Mouse (Mus musculus) hindbrain, embryonic 13.5 days (tissue): Measurements from ENCODE around the gene B4galnt3. TPM values are rescaled to one million over a fixed set of nuclear protein-coding genes. Genes with fewer than 3 reads are reported as not detected.
"Not testable (repeated sequence)": the region's sequence is repeated elsewhere in the genome, so short reads cannot be mapped to it uniquely, and the experiment has no call there.

Experiments used
- ATAC-seq: fragments of 200-750 bp; cut with Nextera tagmentation; 2 replicates; pipeline ENCODE4 v1.8.0; 2017; ENCODE audit warnings: moderate TSS enrichment; ENCODE audit not compliant: low FRiP score
- H3K27ac ChIP-seq: fragments of 300-500 bp; sonication (generic); 2 replicates; pipeline ENCODE4 v1.5.1; 2015; ENCODE audit warnings: inconsistent platforms, mild to moderate bottlenecking, moderate library complexity
- H3K27me3 ChIP-seq: fragments of 300-500 bp; sonication (generic); 2 replicates; pipeline ENCODE4 v1.6.1; 2015; ENCODE audit warnings: mild to moderate bottlenecking, inconsistent platforms
- H3K36me3 ChIP-seq: fragments of 300-500 bp; sonication (generic); 2 replicates; pipeline ENCODE4 v1.6.1; 2015; ENCODE audit warnings: mild to moderate bottlenecking, inconsistent platforms
- H3K4me1 ChIP-seq: fragments of 300-500 bp; sonication (generic); replicated peaks from 2 replicates; pipeline ENCODE4 v1.6.1; 2015; ENCODE audit warnings: inconsistent platforms
- H3K4me2 ChIP-seq: fragments of 300-500 bp; sonication (generic); 2 replicates; pipeline ENCODE4 v1.6.1; 2015; ENCODE audit warnings: inconsistent platforms, mild to moderate bottlenecking, moderate library complexity
- H3K4me3 ChIP-seq: fragments of 300-500 bp; sonication (generic); 2 replicates; pipeline ENCODE4 v1.5.1; 2015; ENCODE audit warnings: mild to moderate bottlenecking, inconsistent platforms
- H3K9ac ChIP-seq: fragments of 300-500 bp; sonication (generic); 2 replicates; pipeline ENCODE4 v1.6.1; 2015; ENCODE audit warnings: mild to moderate bottlenecking, inconsistent platforms
- H3K9me3 ChIP-seq: fragments of 300-500 bp; sonication (generic); 2 replicates; pipeline ENCODE4 v1.6.1; 2016; ENCODE audit warnings: inconsistent platforms
- WGBS: fragments of 180-500 bp; shearing (Covaris S2); methylation state at CpG from one replicate; pipeline ENCODE4 v1.1.7; 2015; 5-methylcytosine and 5-hydroxymethylcytosine counted together
- polyA plus RNA-seq: library from polyadenylated mRNA; unstranded; fragments of >200 nt; fragmentation: Nextera tagmentation; extraction: Ambion mirVana; gene quantifications from 2 replicates; pipeline ENCODE4 v1.2.1, GENCODE M21; 2015

Gene B4galnt3
- polyA plus RNA-seq, 1 experiment from 2014 or later = 0.27 TPM

- no peak overlapping the region for H3K27ac ChIP-seq
- no peaks in the 10 kb centered on the region for H3K9me3 ChIP-seq
- H3K27me3 ChIP-seq = peaks cover 10% of the 10 kb centered on the region
- no peaks in the 10 kb centered on the region for H3K4me1 ChIP-seq
- H3K36me3 ChIP-seq = no peaks in the 10 kb centered on the region
- no peak overlapping the region for H3K4me3 ChIP-seq
- H3K9ac ChIP-seq = no peak overlapping the region
- ATAC-seq = no peak
- no peak overlapping the region for H3K4me2 ChIP-seq
- 32% methylated on average over 6 of the region's 6 CpGs for WGBS
Measured at GRCm38 (mm10) chr6:120301137-120301536, 6.8 kb upstream of the B4galnt3 start.

- peaks cover 10% of the 10 kb centered on the region for H3K4me1 ChIP-seq
- not testable (repeated sequence) for H3K4me2 ChIP-seq, H3K27ac ChIP-seq, ATAC-seq, H3K9ac ChIP-seq, H3K9me3 ChIP-seq, H3K36me3 ChIP-seq, H3K4me3 ChIP-seq
- 97% methylated on average over 2 of the region's 2 CpGs for WGBS
- H3K27me3 ChIP-seq = peaks cover 50% of the 10 kb centered on the region
Measured at GRCm38 (mm10) chr6:120296589-120296988, 2.2 kb upstream of the B4galnt3 start.

GRCm38 (mm10) chr6:120294785-120295133 is 400 bp upstream of the B4galnt3 start:
- Histone ChIP-seq H3K4me1 (peaks cover 10% of the 10 kb centered on the region), H3K9me3 (no peaks in the 10 kb centered on the region), H3K27me3 (peaks cover 50% of the 10 kb centered on the region), H3K4me3 (peak overlapping the region; percentile 71), H3K4me2 (peak overlapping the region; percentile 96), H3K36me3 (no peaks in the 10 kb centered on the region), H3K27ac (no peak overlapping the region), H3K9ac (peak overlapping the region; percentile 77)
- WGBS = under 1% methylated on average over 16 of the region's 16 CpGs
- no peak; the same call in none of the 2 replicates for ATAC-seq

- Histone ChIP-seq H3K27me3 (peaks cover 44% of the 10 kb centered on the region), H3K27ac (no peak overlapping the region), H3K36me3 (no peaks in the 10 kb centered on the region), H3K4me2 (no peak overlapping the region), H3K4me1 (peaks cover 10% of the 10 kb centered on the region), H3K9ac (no peak overlapping the region), H3K4me3 (no peak overlapping the region), H3K9me3 (no peaks in the 10 kb centered on the region)
- ATAC-seq = no peak
- WGBS = 88% methylated on average over 7 of the region's 7 CpGs
Measured at GRCm38 (mm10) chr6:120291396-120292009, 2.9 kb downstream of the B4galnt3 start.

- H3K4me3 ChIP-seq = no peak overlapping the region
- H3K36me3 ChIP-seq = no peaks in the 10 kb centered on the region
- no peak for ATAC-seq
- H3K27me3 ChIP-seq = peaks cover 25% of the 10 kb centered on the region
- no peak overlapping the region for H3K9ac ChIP-seq
- 87% methylated on average over 4 of the region's 4 CpGs for WGBS
- H3K27ac ChIP-seq = no peak overlapping the region
- H3K4me1 ChIP-seq = peaks cover 4% of the 10 kb centered on the region; the same call in 1 of the 2 replicates
- no peak overlapping the region for H3K4me2 ChIP-seq
- no peaks in the 10 kb centered on the region for H3K9me3 ChIP-seq
Measured at GRCm38 (mm10) chr6:120289430-120289829, 4.9 kb downstream of the B4galnt3 start.

- Histone ChIP-seq H3K27ac (no peak overlapping the region), H3K9me3 (no peaks in the 10 kb centered on the region), H3K4me1 (0 out of 2 replicates have a peak, but pooled peaks cover under 1% of the 10 kb centered on the region), H3K4me2 (no peak overlapping the region), H3K36me3 (no peaks in the 10 kb centered on the region), H3K4me3 (no peak overlapping the region), H3K27me3 (peaks cover 18% of the 10 kb centered on the region), H3K9ac (no peak overlapping the region)
- 50% methylated on average over 7 of the region's 7 CpGs for WGBS
- ATAC-seq = no peak
Measured at GRCm38 (mm10) chr6:120288541-120288940, 5.8 kb downstream of the B4galnt3 start.

- no peak overlapping the region for H3K27ac ChIP-seq
- no peak overlapping the region for H3K4me2 ChIP-seq
- no peak overlapping the region for H3K4me3 ChIP-seq
- no peak for ATAC-seq
- WGBS = 86% methylated on average over 9 of the region's 9 CpGs
- peaks cover 5% of the 10 kb centered on the region for H3K27me3 ChIP-seq
- H3K9ac ChIP-seq = no peak overlapping the region
- H3K36me3 ChIP-seq = no peaks in the 10 kb centered on the region
- no peaks in the 10 kb centered on the region for H3K4me1 ChIP-seq
- no peaks in the 10 kb centered on the region for H3K9me3 ChIP-seq
Measured at GRCm38 (mm10) chr6:120287279-120287678, 7.1 kb downstream of the B4galnt3 start.

- WGBS = 87% methylated on average over 7 of the region's 7 CpGs
- Histone ChIP-seq H3K4me1 (no peaks in the 10 kb centered on the region), H3K9ac (no peak overlapping the region), H3K27ac (no peak overlapping the region), H3K27me3 (no peaks in the 10 kb centered on the region), H3K4me3 (no peak overlapping the region), H3K4me2 (no peak overlapping the region), H3K36me3 (no peaks in the 10 kb centered on the region), H3K9me3 (no peaks in the 10 kb centered on the region)
- no peak for ATAC-seq
Measured at GRCm38 (mm10) chr6:120276874-120277449, 17.4 kb downstream of the B4galnt3 start.

GRCm38 (mm10) chr6:120275301-120275700 is 19.1 kb downstream of the B4galnt3 start:
- Histone ChIP-seq H3K27me3 (no peaks in the 10 kb centered on the region), H3K4me2 (no peak overlapping the region), H3K4me1 (no peaks in the 10 kb centered on the region), H3K4me3 (no peak overlapping the region), H3K9me3 (no peaks in the 10 kb centered on the region), H3K27ac (no peak overlapping the region), H3K36me3 (no peaks in the 10 kb centered on the region), H3K9ac (no peak overlapping the region)
- ATAC-seq = no peak
- 69% methylated on average over 6 of the region's 6 CpGs for WGBS

- H3K36me3 ChIP-seq = no peaks in the 10 kb centered on the region
- H3K9ac ChIP-seq = no peak overlapping the region
- H3K4me2 ChIP-seq = no peak overlapping the region
- no peak overlapping the region for H3K4me3 ChIP-seq
- no peaks in the 10 kb centered on the region for H3K27me3 ChIP-seq
- WGBS = 74% methylated on average over 4 of the region's 4 CpGs
- H3K4me1 ChIP-seq = no peaks in the 10 kb centered on the region
- H3K9me3 ChIP-seq = no peaks in the 10 kb centered on the region
- H3K27ac ChIP-seq = no peak overlapping the region
- ATAC-seq = no peak
Measured at GRCm38 (mm10) chr6:120274887-120275286, 19.5 kb downstream of the B4galnt3 start.

GRCm38 (mm10) chr6:120274181-120274580 is 20.2 kb downstream of the B4galnt3 start:
- no peak for ATAC-seq
- Histone ChIP-seq H3K4me3 (no peak overlapping the region), H3K9me3 (no peaks in the 10 kb centered on the region), H3K27me3 (no peaks in the 10 kb centered on the region), H3K27ac (no peak overlapping the region), H3K4me1 (no peaks in the 10 kb centered on the region), H3K36me3 (no peaks in the 10 kb centered on the region), H3K4me2 (no peak overlapping the region), H3K9ac (no peak overlapping the region)
- WGBS = 87% methylated on average over 8 of the region's 8 CpGs

GRCm38 (mm10) chr6:120264151-120264550 is 30.2 kb downstream of the B4galnt3 start:
- no peak for ATAC-seq
- Histone ChIP-seq H3K4me1 (no peaks in the 10 kb centered on the region), H3K4me2 (no peak overlapping the region), H3K9ac (no peak overlapping the region), H3K27ac (no peak overlapping the region), H3K4me3 (no peak overlapping the region), H3K9me3 (no peaks in the 10 kb centered on the region), H3K27me3 (no peaks in the 10 kb centered on the region), H3K36me3 (no peaks in the 10 kb centered on the region)
- WGBS = 63% methylated on average over 6 of the region's 6 CpGs

GRCm38 (mm10) chr6:120263608-120264007 is 30.8 kb downstream of the B4galnt3 start:
- H3K4me1 ChIP-seq = no peaks in the 10 kb centered on the region
- H3K9me3 ChIP-seq = no peaks in the 10 kb centered on the region
- H3K27ac ChIP-seq = no peak overlapping the region
- H3K4me2 ChIP-seq = no peak overlapping the region
- WGBS = 84% methylated on average over 7 of the region's 7 CpGs
- H3K4me3 ChIP-seq = no peak overlapping the region
- no peaks in the 10 kb centered on the region for H3K36me3 ChIP-seq
- ATAC-seq = no peak
- no peaks in the 10 kb centered on the region for H3K27me3 ChIP-seq
- H3K9ac ChIP-seq = no peak overlapping the region
